Mouse (Mus musculus) brain, embryonic 14.5 days (tissue): ENCODE measurements around the gene Atg2a.

Experiments
- CTCF ChIP-seq: fragments of 200-500 bp; IDR thresholded peaks from 2 replicates; pipeline ENCODE4 v1.5.1; 2012; ENCODE audit warnings: inconsistent platforms, mild to moderate bottlenecking, moderate library complexity, borderline replicate concordance; ENCODE audit not compliant: insufficient read depth, insufficient read length; ENCODE audit errors: extremely low read depth
- POLR2A ChIP-seq: fragments of 200-500 bp; IDR thresholded peaks from 2 replicates; pipeline ENCODE4 v1.6.1; 2012; ENCODE audit warnings: mild to moderate bottlenecking, inconsistent platforms, borderline replicate concordance; ENCODE audit not compliant: poor library complexity, insufficient read depth, insufficient read length, severe bottlenecking; ENCODE audit errors: extremely low read depth

GRCm38 (mm10) chr19:6247526-6248300 lies 6.2 kb downstream of the Atg2a start:
- TF ChIP-seq POLR2A (no peak), CTCF (no peak)
